Mouse (Mus musculus) retina, adult 2 months (tissue): ENCODE measurements around the gene Fgf4.
"Not testable (repeated sequence)": the region's sequence is repeated elsewhere in the genome, so short reads cannot be mapped to it uniquely, and the experiment has no call there.

Experiments used
- DNase-seq: peaks from one replicate; pipeline ENCODE4 v3.0.0-alpha.2; 2012; ENCODE audit warnings: low read depth, low spot score

Gene Fgf4

GRCm38 (mm10) chr7:144867161-144867560 lies 20.0 kb downstream of the Fgf4 start:
- DNase-seq: no peak

GRCm38 (mm10) chr7:144867602-144868001 lies 20.4 kb downstream of the Fgf4 start:
- DNase-seq: no peak

GRCm38 (mm10) chr7:144872420-144872819 lies 25.3 kb downstream of the Fgf4 start:
- DNase-seq: no peak

GRCm38 (mm10) chr7:144873160-144873559 lies 26.0 kb downstream of the Fgf4 start:
- no peak for DNase-seq

GRCm38 (mm10) chr7:144874226-144874625 lies 27.1 kb downstream of the Fgf4 start:
- no peak for DNase-seq

GRCm38 (mm10) chr7:144878401-144878800 lies 31.2 kb downstream of the Fgf4 start:
- DNase-seq: no peak

GRCm38 (mm10) chr7:144883106-144883505 lies 35.9 kb downstream of the Fgf4 start:
- DNase-seq: no peak

- DNase-seq: no peak
Measured at GRCm38 (mm10) chr7:144887672-144888071, 40.5 kb downstream of the Fgf4 start.

GRCm38 (mm10) chr7:144888564-144889299 lies 41.6 kb downstream of the Fgf4 start:
- no peak for DNase-seq

GRCm38 (mm10) chr7:144890661-144891060 lies 43.5 kb downstream of the Fgf4 start:
- not testable (repeated sequence) for DNase-seq

- no peak for DNase-seq
Measured at GRCm38 (mm10) chr7:144891863-144892262, 44.7 kb downstream of the Fgf4 start.

GRCm38 (mm10) chr7:144892322-144892721 lies 45.2 kb downstream of the Fgf4 start:
- DNase-seq: no peak

- DNase-seq: no peak
Measured at GRCm38 (mm10) chr7:144894191-144894590, 47.0 kb downstream of the Fgf4 start.

- no peak for DNase-seq
Measured at GRCm38 (mm10) chr7:144894706-144895105, 47.5 kb downstream of the Fgf4 start.

- no peak for DNase-seq
Measured at GRCm38 (mm10) chr7:144895305-144896111, 48.3 kb downstream of the Fgf4 start.

GRCm38 (mm10) chr7:144896294-144897218 lies 49.4 kb downstream of the Fgf4 start, which contains the start of gene Fgf15:
Fgf15 (plus strand) TSS chr7:144896531.
- no peak for DNase-seq

GRCm38 (mm10) chr7:144898506-144898905 lies 51.3 kb downstream of the Fgf4 start:
- DNase-seq: no peak

GRCm38 (mm10) chr7:144905514-144905913 lies 58.3 kb downstream of the Fgf4 start:
- DNase-seq: not testable (repeated sequence)

GRCm38 (mm10) chr7:144906708-144907397 lies 59.7 kb downstream of the Fgf4 start:
- DNase-seq: no peak

- DNase-seq: no peak
Measured at GRCm38 (mm10) chr7:144907793-144908192, 60.6 kb downstream of the Fgf4 start.

- DNase-seq: no peak
Measured at GRCm38 (mm10) chr7:144908705-144909104, 61.5 kb downstream of the Fgf4 start.
